Mouse (Mus musculus): ENCODE data around the gene Phc2.

DNA sequence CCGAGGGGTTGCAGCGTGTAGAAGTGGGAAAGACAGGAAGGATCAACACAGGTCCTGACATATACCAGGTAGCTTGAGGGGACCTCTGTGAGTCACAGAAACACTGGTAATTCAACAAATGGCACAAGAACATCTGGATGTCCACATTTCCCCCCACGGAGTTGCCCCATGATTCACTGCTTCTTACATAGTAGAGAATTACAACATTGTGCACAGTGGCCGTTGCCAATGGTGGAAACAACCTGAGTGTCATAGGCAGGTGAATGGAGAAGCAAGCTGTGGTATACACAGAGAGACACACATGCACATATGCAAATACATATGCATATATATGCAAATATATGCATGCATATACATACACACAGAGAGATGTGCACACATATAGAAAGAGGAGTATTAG, 45.4 kb downstream of the Phc2 start:
- TF ChIP-seq POLR2A (IDR thresholded peaks at IDR 0.05; ENCODE audit: borderline replicate concordance, extremely low read depth, insufficient read depth, insufficient read length, poor library complexity, severe bottlenecking), result no peak
- TF ChIP-seq CTCF (IDR thresholded peaks at IDR 0.05; ENCODE audit: borderline replicate concordance, extremely low read depth, insufficient read depth, insufficient read length), result no peak
